In genomic region chr14:72817764-72818163, GRCm38 (mm10) we compare ENCODE assay signal across 17 mouse cellular contexts.
"Had no signal": no experiment of that assay in that cellular context is flagged by ENCODE, and none has a peak within 500 bp of the region (broad histone marks: within the 10 kb centered on the region; RNA-seq: fewer than 3 reads in every experiment).

No protein-coding gene starts in this region.

- H3K9me3 ChIP-seq: intestine, embryonic 15.5 days; liver, embryonic 13.5 days; lung, embryonic 15.5 days had no signal

- H3K9ac ChIP-seq: intestine, embryonic 15.5 days; limb, embryonic 12.5 days; liver, embryonic 13.5 days; liver, postnatal 0 days; lung, embryonic 15.5 days had no signal

- H3K27me3 ChIP-seq: intestine, embryonic 15.5 days; limb, embryonic 12.5 days; liver, embryonic 13.5 days; lung, embryonic 15.5 days; megakaryocyte, embryonic 14.5 days had no signal

- H3K4me1 ChIP-seq: intestine, embryonic 15.5 days; liver, embryonic 13.5 days had no signal

- H3K27ac ChIP-seq: intestine, embryonic 15.5 days; limb, embryonic 12.5 days; liver, embryonic 13.5 days; lung, embryonic 15.5 days; macrophage had no signal

- H3K36me3 ChIP-seq: intestine, embryonic 15.5 days; limb, embryonic 12.5 days; liver, embryonic 13.5 days; lung, embryonic 15.5 days had no signal

- H3K4me3 ChIP-seq: intestine, embryonic 15.5 days; limb, embryonic 12.5 days; liver, embryonic 13.5 days; lung, embryonic 15.5 days; megakaryocyte, embryonic 14.5 days; myocyte had no signal

- ATAC-seq: intestine, embryonic 15.5 days; liver, postnatal 0 days had no signal

- H3K4me2 ChIP-seq: intestine, embryonic 15.5 days; limb, embryonic 12.5 days; liver, embryonic 13.5 days; lung, embryonic 15.5 days had no signal

- DNase-seq: kidney, adult 18-20 months; kidney, postnatal 14 days; layer of hippocampus, adult 9-11 months; liver; liver, embryonic 13.5 days; liver, postnatal 0 days; lung, postnatal 14 days; retina, postnatal 1 day; right cerebral cortex, postnatal 14 days; thymus, adult 18-20 months; thymus, postnatal 14 days had no signal
